Mouse (Mus musculus) neural tube, embryonic 12.5 days (tissue): ENCODE measurements around the gene Fgf23. TPM values are rescaled to one million over a fixed set of nuclear protein-coding genes. Genes with fewer than 3 reads are reported as not detected.

Experiments
- ATAC-seq: fragments of 200-750 bp; cut with Nextera tagmentation; 2 replicates; pipeline ENCODE4 v1.8.0; 2017; ENCODE audit warnings: low read depth, mild to moderate bottlenecking, moderate TSS enrichment, moderate library complexity; ENCODE audit not compliant: low FRiP score
- H3K27ac ChIP-seq: fragments of 300-500 bp; sonication (generic); 2 replicates; pipeline ENCODE4 v1.5.1; 2016
- H3K27me3 ChIP-seq: fragments of 300-500 bp; sonication (generic); replicated peaks from 2 replicates; pipeline ENCODE4 v1.6.1; 2016; ENCODE audit warnings: mild to moderate bottlenecking
- H3K36me3 ChIP-seq: fragments of 300-500 bp; sonication (generic); 2 replicates; pipeline ENCODE4 v1.6.1; 2016; ENCODE audit warnings: mild to moderate bottlenecking
- H3K4me1 ChIP-seq: fragments of 300-500 bp; sonication (generic); 2 replicates; pipeline ENCODE4 v1.6.1; 2016
- H3K4me2 ChIP-seq: fragments of 300-500 bp; sonication (generic); replicated peaks from 2 replicates; pipeline ENCODE4 v1.6.1; 2016; ENCODE audit warnings: mild to moderate bottlenecking
- H3K4me3 ChIP-seq: fragments of 300-500 bp; sonication (generic); 2 replicates; pipeline ENCODE4 v1.5.1; 2016
- H3K9ac ChIP-seq: fragments of 300-500 bp; sonication (generic); 2 replicates; pipeline ENCODE4 v1.6.1; 2016; ENCODE audit warnings: mild to moderate bottlenecking
- H3K9me3 ChIP-seq: fragments of 300-500 bp; sonication (generic); 2 replicates; pipeline ENCODE4 v1.6.1; 2016; ENCODE audit warnings: mild to moderate bottlenecking
- WGBS: fragments of 180-500 bp; shearing (Covaris S2); methylation state at CpG from one replicate; pipeline ENCODE4 v1.1.7; 2016; 5-methylcytosine and 5-hydroxymethylcytosine counted together
- polyA plus RNA-seq: library from polyadenylated mRNA; unstranded; fragments of >200 nt; fragmentation: Nextera tagmentation; extraction: Ambion mirVana; gene quantifications from 2 replicates; pipeline ENCODE4 v1.2.1, GENCODE M21; 2016

Fgf23 gene
- polyA plus RNA-seq, result not detected in 2 replicates

DNA sequence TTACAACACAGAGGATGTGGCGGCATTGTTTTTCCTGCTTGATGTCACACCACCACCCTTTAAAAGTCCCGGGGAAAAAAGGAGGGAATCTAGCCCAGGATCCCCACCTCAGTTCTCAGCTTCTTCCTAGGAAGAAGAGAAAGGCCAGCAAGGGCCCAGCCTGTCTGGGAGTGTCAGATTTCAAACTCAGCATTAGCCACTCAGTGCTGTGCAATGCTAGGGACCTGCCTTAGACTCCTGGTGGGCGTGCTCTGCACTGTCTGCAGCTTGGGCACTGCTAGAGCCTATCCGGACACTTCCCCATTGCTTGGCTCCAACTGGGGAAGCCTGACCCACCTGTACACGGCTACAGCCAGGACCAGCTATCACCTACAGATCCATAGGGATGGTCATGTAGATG lies at the start of gene Fgf23:
Gene Fgf23, plus strand, starts transcription at position 86 of the 400 bp plus-strand sequence.
- no peak within 1 kb of the TSS for H3K4me3 ChIP-seq
- no peak within 1 kb of the TSS for H3K9ac ChIP-seq
- no peak within 1 kb of the TSS for H3K4me2 ChIP-seq
- H3K4me1 ChIP-seq, result no peaks in the 10 kb centered on the region
- no peak for ATAC-seq
- WGBS, result 11% methylated on average over 5 of the region's 5 CpGs
- no peaks in the 10 kb centered on the region for H3K36me3 ChIP-seq
- no peaks in the 10 kb centered on the region for H3K27me3 ChIP-seq
- H3K9me3 ChIP-seq, result no peaks in the 10 kb centered on the region
- no peak within 1 kb of the TSS for H3K27ac ChIP-seq

GRCm38 (mm10) chr6:127024836-127025235 lies 47.9 kb upstream of the Fgf23 start:
- Histone ChIP-seq H3K9ac (no peak overlapping the region), H3K27me3 (peaks cover 6% of the 10 kb centered on the region; the same call in 1 of the 2 replicates), H3K4me2 (no peak overlapping the region), H3K36me3 (no peaks in the 10 kb centered on the region), H3K4me3 (no peak overlapping the region), H3K9me3 (no peaks in the 10 kb centered on the region), H3K27ac (no peak overlapping the region), H3K4me1 (peaks cover 5% of the 10 kb centered on the region)
- ATAC-seq, result no peak
- 78% methylated on average over 7 of the region's 7 CpGs for WGBS

GRCm38 (mm10) chr6:127034760-127035159 lies 37.9 kb upstream of the Fgf23 start:
- no peaks in the 10 kb centered on the region for H3K4me1 ChIP-seq
- no peaks in the 10 kb centered on the region for H3K36me3 ChIP-seq
- H3K4me2 ChIP-seq, result peak overlapping the region; percentile 32; the same call in 1 of the 2 replicates
- H3K4me3 ChIP-seq, result no peak overlapping the region
- H3K9ac ChIP-seq, result no peak overlapping the region
- no peak for ATAC-seq
- H3K9me3 ChIP-seq, result no peaks in the 10 kb centered on the region
- H3K27me3 ChIP-seq, result no peaks in the 10 kb centered on the region
- H3K27ac ChIP-seq, result no peak overlapping the region
- 41% methylated on average over 10 of the region's 10 CpGs for WGBS

DNA sequence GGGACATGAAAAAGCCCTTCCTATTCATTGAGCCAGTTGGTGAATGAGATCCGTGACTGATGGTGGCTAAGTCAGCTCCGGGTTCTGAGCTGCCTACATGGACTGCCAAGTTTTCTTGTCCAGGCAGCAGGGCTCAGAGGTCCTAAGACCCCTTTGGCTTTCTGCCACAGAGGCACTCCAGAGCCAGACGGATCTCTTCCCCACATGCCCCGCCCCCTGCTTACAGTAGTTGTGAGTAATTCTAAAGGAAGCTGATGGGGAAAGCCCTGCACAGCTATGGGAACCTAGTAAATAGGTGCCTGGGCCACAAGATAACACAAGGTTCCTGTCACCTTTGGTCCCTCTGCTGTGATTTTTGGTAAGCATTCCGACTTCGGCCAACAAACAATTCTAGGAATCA lies 27.8 kb upstream of the Fgf23 start:
- H3K36me3 ChIP-seq, result no peaks in the 10 kb centered on the region
- H3K4me1 ChIP-seq, result no peaks in the 10 kb centered on the region
- ATAC-seq, result no peak
- no peak overlapping the region for H3K27ac ChIP-seq
- no peak overlapping the region for H3K9ac ChIP-seq
- H3K9me3 ChIP-seq, result no peaks in the 10 kb centered on the region
- no peak overlapping the region for H3K4me3 ChIP-seq
- WGBS, result 68% methylated on average over 6 of the region's 6 CpGs
- H3K4me2 ChIP-seq, result no peak overlapping the region
- no peaks in the 10 kb centered on the region for H3K27me3 ChIP-seq

DNA sequence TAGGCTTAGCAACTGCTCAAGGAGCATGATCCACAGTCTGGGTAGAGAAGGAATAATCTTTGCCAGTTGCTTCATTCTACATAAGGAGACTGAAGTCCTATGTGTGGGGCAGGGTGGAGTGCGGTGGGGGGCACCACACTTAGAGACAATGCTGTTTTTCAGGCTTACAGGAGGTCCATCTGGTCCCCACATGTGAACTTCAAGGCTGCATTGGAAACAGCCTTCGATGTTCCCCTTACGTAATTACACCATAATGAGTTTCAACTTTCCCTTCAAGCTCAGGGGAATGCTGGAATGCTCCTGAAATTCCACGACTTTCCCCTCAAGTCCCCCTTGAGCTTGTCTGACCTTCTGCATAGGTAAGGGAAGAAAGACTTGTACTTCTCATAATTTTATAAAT lies 21.9 kb upstream of the Fgf23 start:
- ATAC-seq, result no peak
- Histone ChIP-seq H3K4me1 (no peaks in the 10 kb centered on the region), H3K36me3 (no peaks in the 10 kb centered on the region), H3K9me3 (no peaks in the 10 kb centered on the region), H3K9ac (no peak overlapping the region), H3K4me3 (no peak overlapping the region), H3K27ac (no peak overlapping the region), H3K4me2 (no peak overlapping the region), H3K27me3 (no peaks in the 10 kb centered on the region)
- WGBS, result 74% methylated on average over 4 of the region's 4 CpGs

GRCm38 (mm10) chr6:127056990-127057588 lies 15.6 kb upstream of the Fgf23 start:
- no peaks in the 10 kb centered on the region for H3K36me3 ChIP-seq
- H3K27ac ChIP-seq, result no peak overlapping the region
- no peaks in the 10 kb centered on the region for H3K27me3 ChIP-seq
- no peaks in the 10 kb centered on the region for H3K9me3 ChIP-seq
- H3K9ac ChIP-seq, result no peak overlapping the region
- ATAC-seq, result no peak
- 88% methylated on average over 12 of the region's 12 CpGs for WGBS
- H3K4me3 ChIP-seq, result no peak overlapping the region
- H3K4me1 ChIP-seq, result no peaks in the 10 kb centered on the region
- H3K4me2 ChIP-seq, result no peak overlapping the region

DNA sequence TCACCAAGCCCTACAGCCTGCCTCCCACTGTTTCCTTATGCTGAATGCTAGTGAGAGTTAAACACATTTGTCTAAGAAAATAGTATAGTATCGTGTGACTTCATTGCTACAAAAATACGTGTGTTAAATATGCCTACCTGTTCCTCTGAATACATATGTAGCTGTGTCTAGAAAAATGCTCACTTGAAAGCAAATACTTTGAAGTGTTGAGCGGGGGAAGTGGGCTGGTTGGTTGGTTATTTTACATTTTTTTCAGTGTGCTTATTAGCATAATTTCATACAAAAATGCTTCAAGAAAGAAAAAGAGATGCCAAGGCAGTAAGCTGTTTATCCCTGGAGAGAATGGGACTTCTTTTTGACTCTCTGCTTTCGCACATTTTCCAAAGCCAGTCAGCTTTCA lies 12.7 kb upstream of the Fgf23 start:
- Histone ChIP-seq H3K4me3 (no peak overlapping the region), H3K4me2 (no peak overlapping the region), H3K9me3 (no peaks in the 10 kb centered on the region), H3K36me3 (no peaks in the 10 kb centered on the region), H3K9ac (no peak overlapping the region), H3K27ac (no peak overlapping the region), H3K4me1 (peaks cover 4% of the 10 kb centered on the region; the same call in 1 of the 2 replicates), H3K27me3 (0 out of 2 replicates have a peak, but pooled peaks cover 5% of the 10 kb centered on the region)
- WGBS, result 83% methylated on average over 4 of the region's 4 CpGs
- no peak for ATAC-seq

- no peaks in the 10 kb centered on the region for H3K9me3 ChIP-seq
- no peak overlapping the region for H3K9ac ChIP-seq
- H3K4me1 ChIP-seq, result peaks cover 4% of the 10 kb centered on the region; the same call in 1 of the 2 replicates
- 87% methylated on average over 3 of the region's 3 CpGs for WGBS
- H3K4me3 ChIP-seq, result no peak overlapping the region
- 0 out of 2 replicates have a peak, but pooled peaks cover 9% of the 10 kb centered on the region for H3K27me3 ChIP-seq
- no peaks in the 10 kb centered on the region for H3K36me3 ChIP-seq
- ATAC-seq, result no peak
- H3K4me2 ChIP-seq, result no peak overlapping the region
- H3K27ac ChIP-seq, result no peak overlapping the region
Measured at GRCm38 (mm10) chr6:127063915-127064314, 8.8 kb upstream of the Fgf23 start.

DNA sequence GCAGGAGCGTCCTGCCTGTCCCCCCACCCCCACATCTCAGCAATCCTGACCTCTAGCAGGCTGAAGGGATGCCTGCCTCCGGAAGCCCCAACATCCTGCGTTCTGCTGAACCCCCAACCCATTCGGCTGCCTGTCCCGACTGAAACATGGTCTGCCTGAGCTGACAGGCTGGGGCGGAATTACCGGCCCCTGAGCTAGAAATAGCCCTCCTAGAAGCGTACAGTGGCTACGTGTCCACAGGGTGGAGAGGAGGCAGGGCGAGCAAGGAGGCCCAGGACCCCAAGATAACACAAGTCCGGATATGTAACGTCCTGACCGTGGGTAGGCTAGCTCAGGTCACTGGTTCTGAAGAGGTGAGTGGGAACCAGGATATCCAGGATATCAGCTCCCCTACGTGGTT lies 7.9 kb upstream of the Fgf23 start:
- no peaks in the 10 kb centered on the region for H3K9me3 ChIP-seq
- WGBS, result 9% methylated on average over 14 of the region's 14 CpGs
- H3K27ac ChIP-seq, result no peak overlapping the region
- ATAC-seq, result no peak
- H3K4me3 ChIP-seq, result no peak overlapping the region
- H3K36me3 ChIP-seq, result no peaks in the 10 kb centered on the region
- H3K4me1 ChIP-seq, result peaks cover 4% of the 10 kb centered on the region; the same call in 1 of the 2 replicates
- H3K9ac ChIP-seq, result no peak overlapping the region
- peak overlapping the region; percentile 41 for H3K4me2 ChIP-seq
- H3K27me3 ChIP-seq, result 0 out of 2 replicates have a peak, but pooled peaks cover 9% of the 10 kb centered on the region

DNA sequence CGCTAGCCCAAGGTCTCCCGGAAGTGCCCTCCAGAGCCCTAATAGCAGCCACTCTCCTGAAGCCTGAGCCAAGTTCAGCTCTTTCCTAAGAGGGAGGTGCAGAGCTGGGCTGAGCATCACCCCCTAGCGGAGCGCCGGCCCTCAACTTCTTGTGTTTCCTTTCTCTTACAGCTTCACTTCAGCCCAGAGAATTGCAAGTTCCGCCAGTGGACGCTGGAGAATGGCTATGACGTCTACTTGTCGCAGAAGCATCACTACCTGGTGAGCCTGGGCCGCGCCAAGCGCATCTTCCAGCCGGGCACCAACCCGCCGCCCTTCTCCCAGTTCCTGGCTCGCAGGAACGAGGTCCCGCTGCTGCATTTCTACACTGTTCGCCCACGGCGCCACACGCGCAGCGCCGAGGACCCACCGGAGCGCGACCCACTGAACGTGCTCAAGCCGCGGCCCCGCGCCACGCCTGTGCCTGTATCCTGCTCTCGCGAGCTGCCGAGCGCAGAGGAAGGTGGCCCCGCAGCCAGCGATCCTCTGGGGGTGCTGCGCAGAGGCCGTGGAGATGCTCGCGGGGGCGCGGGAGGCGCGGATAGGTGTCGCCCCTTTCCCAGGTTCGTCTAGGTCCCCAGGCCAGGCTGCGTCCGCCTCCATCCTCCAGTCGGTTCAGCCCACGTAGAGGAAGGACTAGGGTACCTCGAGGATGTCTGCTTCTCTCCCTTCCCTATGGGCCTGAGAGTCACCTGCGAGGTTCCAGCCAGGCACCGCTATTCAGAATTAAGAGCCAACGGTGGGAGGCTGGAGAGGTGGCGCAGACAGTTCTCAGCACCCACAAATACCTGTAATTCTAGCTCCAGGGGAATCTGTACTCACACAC lies 7.4 kb downstream of the Fgf23 start:
- H3K27ac ChIP-seq, result peak overlapping the region; percentile 7; the same call in 1 of the 2 replicates
- 0 out of 2 replicates have a peak, but pooled peaks cover 4% of the 10 kb centered on the region for H3K4me1 ChIP-seq
- H3K9me3 ChIP-seq, result no peaks in the 10 kb centered on the region
- H3K36me3 ChIP-seq, result no peaks in the 10 kb centered on the region
- peak overlapping the region; percentile 58 for H3K4me3 ChIP-seq
- under 1% methylated on average over 59 of the region's 59 CpGs for WGBS
- ATAC-seq, result peak; percentile 92
- peaks cover 11% of the 10 kb centered on the region; the same call in 1 of the 2 replicates for H3K27me3 ChIP-seq
- peak overlapping the region; percentile 69 for H3K9ac ChIP-seq
- H3K4me2 ChIP-seq, result peak overlapping the region; percentile 98

GRCm38 (mm10) chr6:127081820-127082219 lies 9.1 kb downstream of the Fgf23 start:
- 78% methylated on average over 6 of the region's 6 CpGs for WGBS
- Histone ChIP-seq H3K27ac (no peak overlapping the region), H3K36me3 (0 out of 2 replicates have a peak, but pooled peaks cover 4% of the 10 kb centered on the region), H3K9me3 (no peaks in the 10 kb centered on the region), H3K9ac (no peak overlapping the region), H3K27me3 (peaks cover 11% of the 10 kb centered on the region; the same call in 1 of the 2 replicates), H3K4me1 (0 out of 2 replicates have a peak, but pooled peaks cover 4% of the 10 kb centered on the region), H3K4me2 (no peak overlapping the region), H3K4me3 (no peak overlapping the region)
- no peak for ATAC-seq

DNA sequence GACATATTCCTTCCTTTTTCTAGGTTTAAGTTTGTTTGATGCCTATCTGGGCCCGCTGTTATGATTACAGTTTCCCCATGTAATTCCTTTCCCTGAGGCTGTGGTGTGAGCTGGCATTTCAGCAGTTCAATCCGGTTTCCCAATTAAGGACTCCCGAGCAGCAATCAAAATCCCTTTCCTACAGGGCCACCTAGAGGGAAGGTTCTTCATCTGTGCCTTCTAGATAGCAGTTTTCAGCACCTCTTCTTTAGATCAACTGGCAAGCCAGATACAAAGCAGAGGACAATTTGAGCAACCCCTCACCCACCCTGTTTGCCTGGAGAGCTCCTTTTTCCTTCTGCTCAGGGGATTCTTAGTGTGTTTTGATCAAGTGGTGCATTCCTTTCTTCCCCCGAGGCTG lies 14.0 kb downstream of the Fgf23 start:
- no peak for ATAC-seq
- WGBS, result 81% methylated on average over 4 of the region's 4 CpGs
- Histone ChIP-seq H3K4me3 (no peak overlapping the region), H3K27me3 (peaks cover 1% of the 10 kb centered on the region; the same call in 1 of the 2 replicates), H3K9ac (no peak overlapping the region), H3K27ac (no peak overlapping the region), H3K4me2 (no peak overlapping the region), H3K36me3 (peaks cover 44% of the 10 kb centered on the region), H3K9me3 (no peaks in the 10 kb centered on the region), H3K4me1 (no peaks in the 10 kb centered on the region)
